8 mouse cellular contexts compared by ENCODE assay signal in the genomic region with DNA sequence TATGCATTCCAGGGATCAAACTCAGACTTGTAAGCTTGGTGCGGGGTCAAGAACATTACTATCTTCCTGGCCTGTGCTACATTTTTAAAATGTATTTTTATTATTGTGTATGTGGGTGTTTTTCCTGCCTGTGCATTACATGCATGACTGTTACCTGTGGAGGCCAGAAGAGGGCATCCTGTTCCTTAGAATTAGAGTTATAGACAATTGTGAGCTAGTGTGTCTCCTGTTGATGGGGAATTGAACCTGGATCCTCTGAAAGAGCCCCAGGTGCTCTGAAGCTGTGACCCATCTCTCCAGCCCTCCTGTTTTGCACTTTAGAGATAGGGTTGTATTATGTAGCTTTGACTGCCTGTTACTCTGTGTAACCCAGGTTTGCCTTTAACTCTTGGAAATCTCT. TPM values are rescaled to one million over a fixed set of nuclear protein-coding genes. Genes with fewer than 3 reads are reported as not detected.
DNase-seq lines count a peak whose midpoint lies in the region; ATAC-seq lines count a peak whose summit lies in the region.

No protein-coding gene starts in this region.

- DNase-seq in frontal cortex, postnatal 10 days (ENCODE audit: low spot score in 2 of 2): no peak
- DNase-seq in right cerebral cortex, adult 18-20 months: peak; percentile 43
- DNase-seq in right cerebral cortex, postnatal 14 days: no peak
- peak; percentile 42 to 60 for DNase-seq in cerebellum, postnatal 36 days
- peak; percentile 42 to 43 for DNase-seq in left cerebral cortex, postnatal 14 days (ENCODE audit: low spot score in 2 of 2)
- DNase-seq in retina, postnatal 1 day: peak; percentile 62
- DNase-seq in layer of hippocampus, adult 9-10 months (ENCODE audit: low spot score): no peak

- peak; percentile 85 for ATAC-seq in frontal cortex, adult (ENCODE audit: low TSS enrichment)

- intact Hi-C loops in left cerebral cortex, postnatal 14 days (cut with DNase I): no loop called here

RNA-seq across cellular contexts. Expression of a gene that starts 14.1 kb away (rescaled TPM):
- 100 to 1,000 TPM; 101 to 109 TPM for total RNA-seq in left cerebral cortex, postnatal 14 days (2021)

RNA-seq across cellular contexts. Expression of a gene that starts 35.5 kb away (rescaled TPM):
- 100 to 1,000 TPM; 105 to 108 TPM for total RNA-seq in left cerebral cortex, postnatal 14 days (2021)

RNA-seq across cellular contexts. Expression of a gene that starts 44.6 kb away (rescaled TPM):
- 100 to 1,000 TPM; 377 to 379 TPM for total RNA-seq in left cerebral cortex, postnatal 14 days (2021)

RNA-seq across cellular contexts. Expression of a gene that starts 57.7 kb away (rescaled TPM):
- total RNA-seq in left cerebral cortex, postnatal 14 days (2021): under 1 TPM in 1 of 2 experiments, not detected in 1; 0.55 TPM

Comparison
In these comparisons a context has a peak if more than half of its experiments do, and no peak if none do; other contexts are left out.
1. DNase-seq: peak in right cerebral cortex, adult 18-20 months (single experiment), cerebellum, postnatal 36 days (2 of 2), left cerebral cortex, postnatal 14 days (2 of 2) and retina, postnatal 1 day (single experiment); none in frontal cortex, postnatal 10 days (0 of 2), right cerebral cortex, postnatal 14 days (single experiment) and layer of hippocampus, adult 9-10 months (single experiment).